Mouse (Mus musculus): ENCODE measurements around the gene Pxk. TPM values are rescaled to one million over a fixed set of nuclear protein-coding genes. Genes with fewer than 3 reads are reported as not detected.

Pxk gene
- total RNA-seq, 2 experiments from 2014 or later = 21.4 to 26.2 TPM

- intact Hi-C loops (cut with DNase I) = no loop called here
Observed at GRCm38 (mm10) chr14:8186278-8187045, 88.5 kb downstream of the Pxk start.

GRCm38 (mm10) chr14:8190556-8190955 lies 92.5 kb downstream of the Pxk start:
- intact Hi-C loops (cut with DNase I) = no loop called here
- DNase-seq = no peak

More at GRCm38 (mm10) chr14:8186278-8187045, 88.5 kb downstream of the Pxk start:
- no peak for DNase-seq

- DNase-seq = no peak
- intact Hi-C loops (cut with DNase I) = no loop called here
Observed at GRCm38 (mm10) chr14:8191331-8191965, 93.4 kb downstream of the Pxk start.

GRCm38 (mm10) chr14:8192727-8193126 lies 94.7 kb downstream of the Pxk start:
- intact Hi-C loops (cut with DNase I) = no loop called here
- no peak for DNase-seq

GRCm38 (mm10) chr14:8200769-8201168 lies 102.8 kb downstream of the Pxk start:
- peak in 1 of 2 experiments; percentile 42 for DNase-seq
- intact Hi-C loops (cut with DNase I) = no loop called here

GRCm38 (mm10) chr14:8201715-8202114 lies 103.7 kb downstream of the Pxk start:
- no peak for DNase-seq

GRCm38 (mm10) chr14:8206179-8206910 lies 108.3 kb downstream of the Pxk start:
- intact Hi-C loops (cut with DNase I) = no loop called here
- DNase-seq = no peak

More at GRCm38 (mm10) chr14:8201715-8202114, 103.7 kb downstream of the Pxk start:
- intact Hi-C loops (cut with DNase I) = no loop called here

- DNase-seq = no peak
- intact Hi-C loops (cut with DNase I) = no loop called here
Observed at GRCm38 (mm10) chr14:8207105-8207504, 109.1 kb downstream of the Pxk start.

- intact Hi-C loops (cut with DNase I) = no loop called here
- DNase-seq = no peak
Observed at GRCm38 (mm10) chr14:8207543-8207942, 109.5 kb downstream of the Pxk start.

GRCm38 (mm10) chr14:8208876-8209275 lies 110.9 kb downstream of the Pxk start:
- intact Hi-C loops (cut with DNase I) = no loop called here
- DNase-seq = peak in 1 of 2 experiments; percentile 32

- intact Hi-C loops (cut with DNase I) = no loop called here
- no peak for DNase-seq
Observed at GRCm38 (mm10) chr14:8209896-8210295, 111.9 kb downstream of the Pxk start.

- intact Hi-C loops (cut with DNase I) = no loop called here
- no peak for DNase-seq
Observed at GRCm38 (mm10) chr14:8212996-8213395, 115.0 kb downstream of the Pxk start.

- intact Hi-C loops (cut with DNase I) = loop anchor here (2.0 kb wide), 1 partner anchor 41 kb away; the partner anchor contains the start of gene Pdhb
Observed at GRCm38 (mm10) chr14:8213803-8214224, 115.8 kb downstream of the Pxk start, which contains the start of gene Kctd6. Gene Kctd6 (plus strand): TSS chr14:8214140.

More at GRCm38 (mm10) chr14:8213803-8214224, 115.8 kb downstream of the Pxk start, which contains the start of gene Kctd6:
- peak; percentile 99 for DNase-seq

Other genes with a start within 250 kb of the Pxk start
- not detected for gene Gm45521, start 140.9 kb upstream of the Pxk start, total RNA-seq (2021)
- gene Dnase1l3, start 103.6 kb upstream of the Pxk start, total RNA-seq (2021) = not detected
- gene Abhd6, start 95.3 kb upstream of the Pxk start, total RNA-seq (2021) = 1 to 10 TPM; 8.0 TPM
- 10 to 100 TPM; 21.5 to 24.6 TPM for gene Rpp14, start 17.8 kb upstream of the Pxk start, total RNA-seq (2021)
- 100 to 1,000 TPM; 756 to 778 TPM for gene Pdhb, start 74.8 kb downstream of the Pxk start, total RNA-seq (2021)
- 10 to 100 TPM; 11.8 to 14.8 TPM for gene Kctd6, start 115.9 kb downstream of the Pxk start, total RNA-seq (2021)
- gene Acox2, start 161.1 kb downstream of the Pxk start, total RNA-seq (2021) = under 1 TPM in 1 of 2 experiments, not detected in 1; 0.69 TPM
- gene Fam107a, start 219.8 kb downstream of the Pxk start, total RNA-seq (2021) = 10 to 100 TPM in 1 of 2 experiments, 1 to 10 TPM in 1; 2.7 to 11.2 TPM